ENCODE assay signal across 11 mouse cellular contexts in genomic region chr19:53080921-53081320, GRCm38 (mm10). TPM values are rescaled to one million over a fixed set of nuclear protein-coding genes. Genes with fewer than 3 reads are reported as not detected.
DNase-seq lines count a peak whose midpoint lies in the region; ATAC-seq and TF ChIP-seq lines count a peak whose summit lies in the region.
"Had no signal": no experiment of that assay in that cellular context is flagged by ENCODE, and none has a peak within 500 bp of the region (broad histone marks: within the 10 kb centered on the region; RNA-seq: fewer than 3 reads in every experiment).

No protein-coding gene starts in this region.

- H3K36me3 ChIP-seq in ES-Bruce4 (ENCODE audit: control insufficient read depth, insufficient read depth, low read length, poor library complexity, severe bottlenecking): no peaks in the 10 kb centered on the region
- no peaks in the 10 kb centered on the region for H3K36me3 ChIP-seq in embryonic facial prominence, embryonic 14.5 days (ENCODE audit: control insufficient read depth, insufficient read depth, low read length)
- H3K36me3 ChIP-seq: forebrain, embryonic 15.5 days; heart, embryonic 13.5 days had no signal

- H3K9ac ChIP-seq in ES-Bruce4 (ENCODE audit: low read depth, poor library complexity, severe bottlenecking): no peak overlapping the region
- H3K9ac ChIP-seq in embryonic facial prominence, embryonic 14.5 days (ENCODE audit: low read depth, low read length): no peak overlapping the region
- H3K9ac ChIP-seq: forebrain, embryonic 15.5 days; heart, embryonic 13.5 days had no signal

- TF ChIP-seq POLR2A in ES-Bruce4 (IDR thresholded peaks at IDR 0.05; ENCODE audit: insufficient read depth, low read length): no peak

- peak; percentile 58 for DNase-seq in cerebellum, adult 11 months
- DNase-seq in cerebellum, postnatal 4 days (ENCODE audit: low spot score in 2 of 2): no peak
- no peak for DNase-seq in embryonic facial prominence, embryonic 14.5 days (ENCODE audit: low spot score)
- DNase-seq in kidney, postnatal 14 days: peak; percentile 32
- DNase-seq in adrenal gland, adult 18-20 months (ENCODE audit: low spot score in 2 of 2): no peak
- DNase-seq in layer of hippocampus, postnatal 10 days (ENCODE audit: low spot score in 2 of 2): no peak

- H3K4me1 ChIP-seq in ES-Bruce4 (ENCODE audit: control insufficient read depth, insufficient read depth, low read length): peaks cover 4% of the 10 kb centered on the region
- peaks cover 44% of the 10 kb centered on the region for H3K4me1 ChIP-seq in embryonic facial prominence, embryonic 14.5 days (ENCODE audit: control insufficient read depth, insufficient read depth, low read length)

- TF ChIP-seq EP300 in ES-Bruce4 (IDR thresholded peaks at IDR 0.05; ENCODE audit: insufficient read depth, low read depth, low read length): 0 out of 2 replicates have a peak, but pooled peaks have one; percentile 33

- WGBS in embryonic facial prominence, embryonic 14.5 days: 9% methylated on average over 6 of the region's 6 CpGs

- H3K4me2 ChIP-seq in embryonic facial prominence, embryonic 14.5 days (ENCODE audit: low read depth, low read length): no peak overlapping the region
- H3K4me2 ChIP-seq: forebrain, embryonic 15.5 days; heart, embryonic 13.5 days had no signal

- H3K27ac ChIP-seq in ES-Bruce4 (ENCODE audit: insufficient read depth, low read length): no peak overlapping the region
- H3K27ac ChIP-seq in embryonic facial prominence, embryonic 14.5 days (replicated peaks; ENCODE audit: low read depth, low read length): peak overlapping the region; percentile 39; the same call in 1 of the 2 replicates
- H3K27ac ChIP-seq: forebrain, embryonic 15.5 days; heart, embryonic 13.5 days had no signal

- no peak overlapping the region for H3K4me3 ChIP-seq in ES-Bruce4 (ENCODE audit: low read depth, low read length)
- no peak overlapping the region for H3K4me3 ChIP-seq in embryonic facial prominence, embryonic 14.5 days (ENCODE audit: low read depth, low read length)
- H3K4me3 ChIP-seq: forebrain, embryonic 15.5 days; heart, embryonic 13.5 days had no signal

- H3K27me3 ChIP-seq in ES-Bruce4 (ENCODE audit: control insufficient read depth, insufficient read depth, low read length, poor library complexity, severe bottlenecking): no peaks in the 10 kb centered on the region
- H3K27me3 ChIP-seq in embryonic facial prominence, embryonic 14.5 days (replicated peaks; ENCODE audit: control insufficient read depth, insufficient read depth, low read length): no peaks in the 10 kb centered on the region
- H3K27me3 ChIP-seq: forebrain, embryonic 15.5 days; heart, embryonic 13.5 days had no signal

- no peak for TF ChIP-seq CTCF in ES-Bruce4 (IDR thresholded peaks at IDR 0.05; ENCODE audit: low read depth, low read length)

- 0 out of 2 replicates have a peak, but pooled peaks have one; percentile 13 for ATAC-seq in embryonic facial prominence, embryonic 14.5 days (ENCODE audit: low read depth)
- no peak for ATAC-seq in monocyte, adult 5-6 weeks (replicated peaks; ENCODE audit: insufficient number of reproducible peaks, low FRiP score, low TSS enrichment, poor library complexity, severe bottlenecking)
- ATAC-seq: forebrain, embryonic 15.5 days; inflammation-experienced regulatory T-cells, adult 6 months had no signal

- H3K9me3 ChIP-seq in ES-Bruce4 (replicated peaks; ENCODE audit: control insufficient read depth, insufficient read depth, low read length, poor library complexity, severe bottlenecking): no peaks in the 10 kb centered on the region
- 0 out of 2 replicates have a peak, but pooled peaks cover 5% of the 10 kb centered on the region for H3K9me3 ChIP-seq in embryonic facial prominence, embryonic 14.5 days (ENCODE audit: control insufficient read depth, low read length)
- H3K9me3 ChIP-seq: forebrain, embryonic 15.5 days had no signal

RNA-seq across cellular contexts. Expression of gene Xpnpep1, which starts 40.9 kb away (rescaled TPM):
- polyA plus RNA-seq in ES-Bruce4 (2011; ENCODE audit: insufficient read depth, insufficient read length, low read depth, missing spikeins): 181 and 185 TPM in 2 replicates
- polyA plus RNA-seq in embryonic facial prominence, embryonic 14.5 days (2014; fragmentation: Nextera tagmentation; extraction: Ambion mirVana): 148 and 169 TPM in 2 replicates
- total RNA-seq in adrenal gland, adult 18-20 months (2021): 10 to 100 TPM; 57.8 to 83.8 TPM
- total RNA-seq in layer of hippocampus, postnatal 10 days (2021): 100 to 1,000 TPM; 127 to 128 TPM
- total RNA-seq in monocyte, adult 5-6 weeks (2017): 48.5 to 69.7 TPM (median 51.8 TPM) in 3 replicates

RNA-seq across cellular contexts. Expression of gene Add3, which starts 59.3 kb away (rescaled TPM):
- 37.5 and 41.5 TPM in 2 replicates for polyA plus RNA-seq in ES-Bruce4 (2011; ENCODE audit: insufficient read depth, insufficient read length, low read depth, missing spikeins)
- 76.2 and 89.1 TPM in 2 replicates for polyA plus RNA-seq in embryonic facial prominence, embryonic 14.5 days (2014; fragmentation: Nextera tagmentation; extraction: Ambion mirVana)
- 10 to 100 TPM; 29.2 to 39.1 TPM for total RNA-seq in adrenal gland, adult 18-20 months (2021)
- 100 to 1,000 TPM; 120 to 122 TPM for total RNA-seq in layer of hippocampus, postnatal 10 days (2021)
- 301 to 321 TPM (median 307 TPM) in 3 replicates for total RNA-seq in monocyte, adult 5-6 weeks (2017)

Comparison
In these comparisons a context has a peak if more than half of its experiments do, and no peak if none do; other contexts are left out.
1. DNase-seq: peak in cerebellum, adult 11 months (single experiment) and kidney, postnatal 14 days (single experiment); none in cerebellum, postnatal 4 days (0 of 2), embryonic facial prominence, embryonic 14.5 days (single experiment), adrenal gland, adult 18-20 months (0 of 2) and layer of hippocampus, postnatal 10 days (0 of 2).